Mouse (Mus musculus) heart, embryonic 14.5 days (tissue): Measurements from ENCODE around the gene Galnt15. TPM values are rescaled to one million over a fixed set of nuclear protein-coding genes. Genes with fewer than 3 reads are reported as not detected.

Experiments
- ATAC-seq: fragments of 200-750 bp; cut with Nextera tagmentation; 2 replicates; pipeline ENCODE4 v1.8.0; 2017; ENCODE audit warnings: low read depth, moderate TSS enrichment; ENCODE audit not compliant: insufficient number of reproducible peaks, insufficient read depth, low FRiP score
- H3K27ac ChIP-seq, 2 experiments: fragments of 200-500 bp in 1 of 2; fragments of 300-500 bp in 1 of 2; sonication (generic) in 1 of 2; replicated peaks in 1 of 2; 2 replicates each; pipeline ENCODE4 v1.5.1; 2012 to 2014; ENCODE audit warnings: low read depth in 2 of 2, low read length in 2 of 2, control low read depth in 1 of 2, mild to moderate bottlenecking in 1 of 2, mixed read lengths in 1 of 2; ENCODE audit not compliant: control insufficient read depth in 1 of 2, insufficient read depth in 1 of 2
- H3K27me3 ChIP-seq: fragments of 300-500 bp; sonication (generic); 2 replicates; pipeline ENCODE4 v1.6.1; 2014; ENCODE audit warnings: mild to moderate bottlenecking, low read length, control low read depth; ENCODE audit not compliant: control insufficient read depth, insufficient read depth
- H3K36me3 ChIP-seq: fragments of 300-500 bp; sonication (generic); 2 replicates; pipeline ENCODE4 v1.6.1; 2014; ENCODE audit warnings: mild to moderate bottlenecking, control low read depth, low read length, mixed read lengths; ENCODE audit not compliant: control insufficient read depth, insufficient read depth
- H3K4me1 ChIP-seq, 2 experiments: fragments of 200-500 bp in 1 of 2; fragments of 300-500 bp in 1 of 2; sonication (generic) in 1 of 2; 2 replicates each; pipeline ENCODE4 v1.6.1; 2012 to 2014; ENCODE audit warnings: low read length in 2 of 2, control low read depth in 1 of 2, mixed read lengths in 1 of 2; ENCODE audit not compliant: control insufficient read depth in 2 of 2, insufficient read depth in 2 of 2
- H3K4me2 ChIP-seq: fragments of 300-500 bp; sonication (generic); 2 replicates; pipeline ENCODE4 v1.6.1; 2014; ENCODE audit warnings: mild to moderate bottlenecking, low read length
- H3K4me3 ChIP-seq, 2 experiments: fragments of 200-500 bp in 1 of 2; fragments of 300-500 bp in 1 of 2; sonication (generic) in 1 of 2; 2 replicates each; pipeline ENCODE4 v1.5.1; 2012 to 2014; ENCODE audit warnings: low read length in 2 of 2, mild to moderate bottlenecking in 2 of 2, control low read depth in 1 of 2, low read depth in 1 of 2, moderate library complexity in 1 of 2; ENCODE audit not compliant: control insufficient read depth in 1 of 2, insufficient read depth in 1 of 2
- H3K9ac ChIP-seq: fragments of 300-500 bp; sonication (generic); 2 replicates; pipeline ENCODE4 v1.6.1; 2014; ENCODE audit warnings: mild to moderate bottlenecking, low read length
- H3K9me3 ChIP-seq: fragments of 300-500 bp; sonication (generic); 2 replicates; pipeline ENCODE4 v1.6.1; 2016; ENCODE audit warnings: low read length, control low read depth; ENCODE audit not compliant: control insufficient read depth
- WGBS: fragments of 180-500 bp; shearing (Covaris S2); extraction: QIAGEN DNeasy Blood & Tissue Kit; methylation state at CpG from one replicate; pipeline ENCODE4 v1.1.7; 2014; 5-methylcytosine and 5-hydroxymethylcytosine counted together
- polyA plus RNA-seq: library from polyadenylated mRNA; unstranded; fragments of >200 nt; fragmentation: Nextera tagmentation; extraction: Ambion mirVana; gene quantifications from 2 replicates; pipeline ENCODE4 v1.2.1, GENCODE M21; 2014

Gene Galnt15
- polyA plus RNA-seq, 1 experiment from 2014 or later, result 0.27 TPM

- peaks cover 55% of the 10 kb centered on the region for H3K36me3 ChIP-seq
- no peak overlapping the region for H3K4me3 ChIP-seq
- no peak overlapping the region for H3K9ac ChIP-seq
- H3K27ac ChIP-seq, result no peak overlapping the region
- no peaks in the 10 kb centered on the region for H3K27me3 ChIP-seq
- peaks cover 3 to 7% of the 10 kb centered on the region in 2 experiments; a peak in 2 of 4 replicates for H3K4me1 ChIP-seq
- 78% methylated on average over 4 of the region's 4 CpGs for WGBS
- H3K9me3 ChIP-seq, result no peaks in the 10 kb centered on the region
- ATAC-seq, result no peak
- no peak overlapping the region for H3K4me2 ChIP-seq
Observed at GRCm38 (mm10) chr14:32103556-32103955, 74.8 kb downstream of the Galnt15 start.

DNA sequence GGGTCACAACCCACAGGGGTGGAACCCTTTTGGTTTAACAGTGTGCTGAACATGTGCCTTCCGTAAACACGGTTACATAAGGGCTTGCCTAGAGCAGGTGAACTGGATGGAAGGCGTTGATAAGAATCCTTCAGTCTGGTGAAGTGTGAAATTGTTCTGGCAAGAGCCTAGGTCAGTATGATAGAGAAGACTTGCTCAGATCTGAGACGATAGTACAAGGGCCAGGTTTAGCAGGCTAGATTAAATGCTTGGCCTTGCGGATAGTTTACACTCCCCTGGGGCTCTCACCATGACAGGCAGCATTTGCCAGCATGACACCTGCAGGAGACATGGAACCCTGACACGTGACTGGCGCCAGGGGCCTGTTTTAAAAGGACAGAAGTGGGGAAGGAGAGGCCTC, 76.9 kb downstream of the Galnt15 start:
- Histone ChIP-seq H3K36me3 (peaks cover 33% of the 10 kb centered on the region), H3K27ac (no peak overlapping the region), H3K4me3 (no peak overlapping the region), H3K4me2 (no peak overlapping the region), H3K4me1 (peaks cover 3 to 7% of the 10 kb centered on the region in 2 experiments; a peak in 2 of 4 replicates), H3K27me3 (no peaks in the 10 kb centered on the region), H3K9ac (no peak overlapping the region), H3K9me3 (no peaks in the 10 kb centered on the region)
- 31% methylated on average over 7 of the region's 7 CpGs for WGBS
- ATAC-seq, result no peak

DNA sequence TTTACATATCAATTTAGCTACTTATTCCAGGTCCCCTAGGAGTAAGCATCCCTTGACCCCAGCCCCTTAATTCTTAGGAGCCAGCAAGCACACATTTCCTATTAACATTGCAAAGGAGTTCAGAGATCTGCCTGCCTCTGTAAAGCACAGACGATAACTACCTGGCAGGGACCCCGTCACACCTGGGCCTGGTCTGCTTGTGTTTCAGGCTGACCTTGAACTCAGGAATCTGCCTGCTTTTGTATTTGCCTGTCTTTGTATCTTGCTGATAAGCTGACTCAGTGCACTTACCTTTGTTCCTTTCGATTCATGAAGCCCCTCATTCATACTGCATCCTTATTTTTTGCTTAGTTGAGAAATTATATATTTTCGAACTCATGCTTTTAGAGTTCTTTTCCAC, 78.1 kb downstream of the Galnt15 start:
- H3K9me3 ChIP-seq, result no peaks in the 10 kb centered on the region
- no peak for ATAC-seq
- H3K27me3 ChIP-seq, result no peaks in the 10 kb centered on the region
- no peak overlapping the region for H3K4me2 ChIP-seq
- H3K9ac ChIP-seq, result no peak overlapping the region
- H3K4me1 ChIP-seq, result peaks cover 3 to 7% of the 10 kb centered on the region in 2 experiments; a peak in 2 of 4 replicates
- 89% methylated on average over 4 of the region's 4 CpGs for WGBS
- no peak overlapping the region for H3K27ac ChIP-seq
- H3K4me3 ChIP-seq, result no peak overlapping the region
- peaks cover 22% of the 10 kb centered on the region for H3K36me3 ChIP-seq

Other genes starting within 250 kb of the Galnt15 start
- gene Ankrd28, start 198.3 kb upstream of the Galnt15 start, polyA plus RNA-seq, result 8.0 and 8.9 TPM in 2 replicates
- 25.8 and 29.9 TPM in 2 replicates for gene Oxnad1, start 56.4 kb downstream of the Galnt15 start, polyA plus RNA-seq
- 93.4 and 96.0 TPM in 2 replicates for gene Dph3, start 56.7 kb downstream of the Galnt15 start, polyA plus RNA-seq
- 0.55 TPM in 1 of 2 replicates, not detected in the other for gene Msmb, start 113.0 kb downstream of the Galnt15 start, polyA plus RNA-seq
- gene Ncoa4, start 130.9 kb downstream of the Galnt15 start, polyA plus RNA-seq, result 124 and 147 TPM in 2 replicates
- 317 and 326 TPM in 2 replicates for gene Timm23, start 172.9 kb downstream of the Galnt15 start, polyA plus RNA-seq
- 30.2 and 34.6 TPM in 2 replicates for gene Parg, start 173.0 kb downstream of the Galnt15 start, polyA plus RNA-seq